10 mouse cellular contexts compared by ENCODE assay signal in genomic region chr1:162295443-162295842, GRCm38 (mm10).
A peak's percentile ranks its signal among the peaks of the same experiment; 100 is the strongest.
DNase-seq lines count a peak whose midpoint lies in the region; ATAC-seq lines count a peak whose summit lies in the region.
"Had no signal": no experiment of that assay in that cellular context is flagged by ENCODE, and none has a peak within 500 bp of the region (broad histone marks: within the 10 kb centered on the region; RNA-seq: fewer than 3 reads in every experiment).

No protein-coding gene starts in this region.

- H3K27ac ChIP-seq in heart, embryonic 16.5 days (ENCODE audit: low read length) = peak overlapping the region; percentile 25
- H3K27ac ChIP-seq: hindbrain, embryonic 13.5 days had no signal

- H3K27me3 ChIP-seq in heart, embryonic 16.5 days (ENCODE audit: control insufficient read depth, insufficient read depth, low read length) = no peaks in the 10 kb centered on the region
- H3K27me3 ChIP-seq: hindbrain, embryonic 13.5 days had no signal

- ATAC-seq in heart, embryonic 16.5 days (replicated peaks; ENCODE audit: extremely low read depth, insufficient read depth, low FRiP score) = no peak

- peaks cover 5% of the 10 kb centered on the region for H3K4me1 ChIP-seq in heart, embryonic 16.5 days (ENCODE audit: control insufficient read depth, insufficient read depth, low read length)

- no peaks in the 10 kb centered on the region for H3K36me3 ChIP-seq in heart, embryonic 16.5 days (ENCODE audit: control insufficient read depth, insufficient read depth)

- DNase-seq in heart, adult 18-20 months = no peak
- DNase-seq in 3T3-L1 (ENCODE audit: low read depth, low spot score) = peak; percentile 63
- peak; percentile 40 for DNase-seq in adipocyte (ENCODE audit: low spot score)
- DNase-seq in lung, postnatal 14 days = peak; percentile 12
- DNase-seq in gastrocnemius, postnatal 4 days (ENCODE audit: low spot score in 2 of 2) = no peak
- no peak for DNase-seq in cerebellum, postnatal 25 days
- no peak for DNase-seq in cerebellum, postnatal 10 days
- DNase-seq: adrenal gland, postnatal 36 days had no signal

- no peak overlapping the region for H3K9ac ChIP-seq in heart, embryonic 16.5 days (ENCODE audit: low read length)
- H3K9ac ChIP-seq: hindbrain, embryonic 13.5 days had no signal

- no peaks in the 10 kb centered on the region for H3K9me3 ChIP-seq in heart, embryonic 16.5 days (replicated peaks; ENCODE audit: control insufficient read depth, low read length)
- H3K9me3 ChIP-seq: hindbrain, embryonic 13.5 days had no signal

- no peak overlapping the region for H3K4me2 ChIP-seq in heart, embryonic 16.5 days (ENCODE audit: low read depth, low read length)
- H3K4me2 ChIP-seq: hindbrain, embryonic 13.5 days had no signal

- WGBS in heart, embryonic 16.5 days = 64% methylated on average over 5 of the region's 5 CpGs

- H3K4me3 ChIP-seq in heart, embryonic 16.5 days (ENCODE audit: low read length) = no peak overlapping the region
- H3K4me3 ChIP-seq: hindbrain, embryonic 13.5 days had no signal

Comparison
In these comparisons a context has a peak if more than half of its experiments do, and no peak if none do; other contexts are left out.
1. DNase-seq: peak in 3T3-L1 (single experiment), adipocyte (single experiment) and lung, postnatal 14 days (single experiment); none in heart, adult 18-20 months (0 of 2), gastrocnemius, postnatal 4 days (0 of 2), cerebellum, postnatal 25 days (0 of 2) and cerebellum, postnatal 10 days (0 of 2).